Mouse (Mus musculus): ENCODE results near the gene Timm13. TPM values are rescaled to one million over a fixed set of nuclear protein-coding genes. Genes with fewer than 3 reads are reported as not detected.

Timm13 gene
- polyA plus RNA-seq, 1 experiment from 2014 or later = 282 TPM

DNA sequence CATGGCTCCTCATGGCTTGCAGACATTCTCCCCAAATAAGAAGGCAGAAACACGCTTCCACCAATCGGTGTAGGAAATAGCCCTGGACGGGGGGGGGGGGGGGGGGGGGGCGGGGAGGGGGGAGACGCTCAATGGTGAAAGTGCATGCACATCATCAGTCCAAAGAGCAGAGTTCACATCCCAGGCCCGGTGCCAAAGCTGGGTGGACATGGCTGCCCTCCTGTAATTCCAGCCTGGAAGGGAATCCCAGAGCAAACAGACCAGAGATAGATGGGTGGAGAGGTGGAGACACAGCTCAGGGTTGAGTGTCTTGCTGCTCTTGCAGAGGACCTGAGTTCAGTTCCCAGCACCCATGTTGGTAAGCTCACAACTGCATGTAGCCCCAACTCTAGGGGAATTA lies 29.8 kb downstream of the Timm13 start:
- Histone ChIP-seq H3K27me3 (replicated peaks) (no peaks in the 10 kb centered on the region; the same call in 1 of the 2 replicates), H3K27ac (no peak overlapping the region), H3K9ac (no peak overlapping the region), H3K4me1 (no peaks in the 10 kb centered on the region), H3K4me2 (replicated peaks) (no peak overlapping the region), H3K9me3 (no peaks in the 10 kb centered on the region), H3K36me3 (peaks cover 24% of the 10 kb centered on the region), H3K4me3 (no peak overlapping the region)
- 55% methylated on average over 5 of the region's 6 CpGs for whole genome bisulfite sequencing
- ATAC-seq (ENCODE audit: low FRiP score, low read depth) = no peak

DNA sequence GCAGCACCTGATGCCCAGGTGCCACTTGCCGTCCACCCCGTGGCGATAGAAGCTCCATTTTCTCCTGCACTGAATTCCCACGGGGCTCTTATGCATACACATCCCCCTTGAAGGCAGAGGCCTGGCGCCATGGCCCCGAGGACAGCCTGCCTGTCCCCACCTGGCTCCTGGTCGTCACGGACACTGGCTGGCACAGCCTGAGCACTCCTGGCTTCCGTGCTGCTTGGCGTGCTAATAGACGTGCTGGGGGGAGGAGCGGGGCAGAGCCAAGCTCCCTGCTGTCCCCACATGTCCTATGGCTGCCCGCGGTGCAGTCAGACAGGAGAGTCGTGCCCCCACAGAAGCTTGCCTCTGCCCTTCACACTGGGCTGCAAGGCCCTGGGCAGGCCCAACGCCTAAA lies 36.3 kb downstream of the Timm13 start:
- ATAC-seq (ENCODE audit: low FRiP score, low read depth) = no peak
- H3K27me3 ChIP-seq (replicated peaks) = no peaks in the 10 kb centered on the region
- H3K4me3 ChIP-seq = no peak overlapping the region
- H3K4me2 ChIP-seq (replicated peaks) = no peak overlapping the region
- H3K27ac ChIP-seq = no peak overlapping the region
- peaks cover 72% of the 10 kb centered on the region for H3K36me3 ChIP-seq
- H3K4me1 ChIP-seq = no peaks in the 10 kb centered on the region
- H3K9me3 ChIP-seq = no peaks in the 10 kb centered on the region
- 85% methylated on average over 16 of the region's 16 CpGs for WGBS
- H3K9ac ChIP-seq = no peak overlapping the region

DNA sequence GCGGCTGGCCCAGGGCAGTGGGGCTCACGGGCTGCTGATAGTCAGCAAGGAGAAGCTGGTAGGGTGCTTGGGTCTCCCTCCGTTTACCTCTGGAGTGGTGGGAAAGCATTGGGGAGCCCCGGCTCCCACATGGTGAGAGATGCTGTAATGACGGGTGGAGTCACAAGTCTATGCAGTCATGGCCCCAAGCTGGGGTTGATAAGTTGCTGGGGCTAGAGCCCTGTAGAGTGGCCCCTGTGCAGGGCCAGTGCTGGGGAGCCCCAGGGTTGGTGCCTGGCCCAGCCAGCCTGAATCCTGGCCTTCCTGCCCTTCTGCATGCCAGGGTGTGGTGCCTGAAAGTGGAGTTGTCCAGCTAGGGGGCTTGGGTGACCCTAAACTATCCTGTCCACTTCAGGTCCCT lies 38.5 kb downstream of the Timm13 start:
- H3K4me1 ChIP-seq = peaks cover 10% of the 10 kb centered on the region
- no peak overlapping the region for H3K4me3 ChIP-seq
- no peaks in the 10 kb centered on the region for H3K27me3 ChIP-seq (replicated peaks)
- ATAC-seq (ENCODE audit: low FRiP score, low read depth) = no peak
- H3K4me2 ChIP-seq (replicated peaks) = no peak overlapping the region
- no peaks in the 10 kb centered on the region for H3K9me3 ChIP-seq
- H3K36me3 ChIP-seq = peaks cover 62% of the 10 kb centered on the region
- 91% methylated on average over 5 of the region's 5 CpGs for WGBS
- H3K9ac ChIP-seq = no peak overlapping the region
- no peak overlapping the region for H3K27ac ChIP-seq

DNA sequence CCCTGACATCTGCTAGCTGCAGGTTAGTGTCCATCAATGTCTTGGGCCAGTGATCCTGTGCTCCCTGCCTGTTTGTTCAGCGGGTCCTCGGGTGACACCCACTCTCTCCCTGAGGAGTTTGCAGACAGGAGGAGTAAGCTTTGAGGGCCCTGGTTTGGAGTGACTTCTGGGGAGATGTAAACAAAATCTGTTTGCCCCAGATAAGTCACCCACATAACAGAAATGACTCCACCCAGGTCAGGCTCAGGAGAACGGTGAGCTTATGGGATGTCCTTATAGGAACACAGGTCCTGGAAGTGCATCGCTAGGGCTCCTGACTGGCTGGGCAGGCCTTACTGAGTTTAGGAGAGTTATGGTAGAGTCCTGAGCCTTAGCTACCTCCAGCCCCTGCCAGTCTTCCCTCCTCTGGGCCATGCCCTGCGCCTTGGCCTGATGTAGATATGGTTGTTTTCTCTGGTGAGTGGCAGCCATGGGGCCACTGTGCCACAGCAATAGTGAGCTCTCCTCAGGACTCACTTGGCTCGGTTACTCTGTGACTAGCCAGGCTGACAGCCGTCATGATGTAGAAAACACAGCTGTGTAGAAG lies 42.3 kb downstream of the Timm13 start:
- Histone ChIP-seq H3K4me2 (replicated peaks) (peak overlapping the region; percentile 24; the same call in 1 of the 2 replicates), H3K9ac (no peak overlapping the region), H3K9me3 (no peaks in the 10 kb centered on the region), H3K4me3 (no peak overlapping the region), H3K27me3 (replicated peaks) (no peaks in the 10 kb centered on the region), H3K36me3 (peaks cover 25% of the 10 kb centered on the region), H3K4me1 (peaks cover 41% of the 10 kb centered on the region), H3K27ac (no peak overlapping the region)
- 87% methylated on average over 7 of the region's 7 CpGs for WGBS
- no peak for ATAC-seq (ENCODE audit: low FRiP score, low read depth)

DNA sequence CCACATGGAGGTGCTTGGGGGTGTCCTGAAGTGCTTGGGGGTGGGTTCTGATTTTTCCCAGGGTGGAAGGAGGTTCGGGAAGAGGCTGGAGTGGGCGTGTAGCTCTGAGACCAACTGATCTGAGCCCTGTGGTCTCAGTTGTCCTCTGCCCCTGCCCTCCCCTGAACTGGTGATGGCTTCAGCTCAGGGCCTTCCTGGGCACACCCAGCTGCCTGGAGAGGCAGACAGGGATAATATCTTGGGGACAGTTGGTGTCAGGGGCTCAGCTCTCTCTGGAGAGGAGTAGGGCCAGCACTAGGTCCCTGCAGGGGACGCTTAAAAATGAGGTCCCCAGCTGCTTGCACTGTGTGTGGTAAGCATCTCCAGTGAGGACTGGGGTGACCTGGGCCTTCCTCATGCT lies 42.9 kb downstream of the Timm13 start:
- Histone ChIP-seq H3K9me3 (no peaks in the 10 kb centered on the region), H3K36me3 (peaks cover 25% of the 10 kb centered on the region), H3K9ac (peak overlapping the region; percentile 45), H3K4me1 (peaks cover 41% of the 10 kb centered on the region), H3K4me2 (replicated peaks) (peak overlapping the region; percentile 24), H3K27ac (no peak overlapping the region; the same call in 1 of the 2 replicates), H3K27me3 (replicated peaks) (no peaks in the 10 kb centered on the region), H3K4me3 (no peak overlapping the region)
- no peak for ATAC-seq (ENCODE audit: low FRiP score, low read depth)
- 70% methylated on average over 3 of the region's 3 CpGs for WGBS

DNA sequence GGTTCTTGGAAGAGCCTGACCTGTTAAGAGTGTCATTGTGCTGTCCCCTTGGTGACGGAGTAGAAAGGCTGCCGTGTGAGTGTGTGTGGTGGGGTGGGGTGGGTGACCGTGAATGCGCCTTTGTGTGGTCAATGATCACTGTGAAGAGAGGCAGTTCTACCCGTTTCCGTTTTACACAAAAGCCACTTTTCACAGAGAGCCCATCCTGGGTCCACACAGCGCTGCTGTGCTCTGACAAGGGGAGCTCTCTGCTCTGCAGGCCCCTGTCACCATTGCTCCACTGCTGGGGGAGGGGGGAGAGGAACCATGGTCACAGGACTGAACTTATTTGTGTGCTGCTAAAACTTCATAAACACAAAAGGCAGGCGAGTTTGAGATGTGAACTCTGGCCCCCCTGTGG lies 43.4 kb downstream of the Timm13 start:
- ATAC-seq (ENCODE audit: low FRiP score, low read depth) = no peak
- H3K9ac ChIP-seq = peak overlapping the region; percentile 45
- H3K9me3 ChIP-seq = no peaks in the 10 kb centered on the region
- peak overlapping the region; percentile 24 for H3K4me2 ChIP-seq (replicated peaks)
- peaks cover 41% of the 10 kb centered on the region for H3K4me1 ChIP-seq
- no peak overlapping the region for H3K4me3 ChIP-seq
- H3K27ac ChIP-seq = no peak overlapping the region; the same call in 1 of the 2 replicates
- peaks cover 23% of the 10 kb centered on the region for H3K36me3 ChIP-seq
- H3K27me3 ChIP-seq (replicated peaks) = no peaks in the 10 kb centered on the region
- 38% methylated on average over 8 of the region's 8 CpGs for WGBS

DNA sequence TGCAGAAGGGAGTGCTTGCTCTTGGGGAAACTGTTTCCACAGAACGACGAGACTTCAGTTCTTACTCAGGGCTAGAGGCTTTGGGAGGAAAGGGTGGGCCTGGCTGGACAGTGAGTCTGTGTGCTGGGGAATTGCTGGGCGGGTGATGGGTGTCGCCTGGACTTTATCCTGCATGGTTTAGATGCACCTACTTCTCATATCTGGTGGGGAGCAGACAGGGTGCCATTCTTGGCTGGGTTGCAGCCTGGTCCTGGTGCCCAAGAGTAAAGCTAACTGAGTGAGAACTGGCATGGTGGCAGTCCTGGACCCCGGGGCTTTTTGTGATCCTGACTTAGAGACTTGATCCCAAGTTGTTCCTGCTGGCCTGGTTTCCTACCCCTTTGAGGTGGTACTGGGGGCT lies 43.9 kb downstream of the Timm13 start:
- H3K9ac ChIP-seq = peak overlapping the region; percentile 45; the same call in 1 of the 2 replicates
- ATAC-seq (ENCODE audit: low FRiP score, low read depth) = no peak
- H3K36me3 ChIP-seq = peaks cover 23% of the 10 kb centered on the region
- H3K27ac ChIP-seq = no peak overlapping the region
- WGBS = 85% methylated on average over 5 of the region's 5 CpGs
- H3K9me3 ChIP-seq = no peaks in the 10 kb centered on the region
- no peak overlapping the region for H3K4me3 ChIP-seq
- peak overlapping the region; percentile 24 for H3K4me2 ChIP-seq (replicated peaks)
- no peaks in the 10 kb centered on the region for H3K27me3 ChIP-seq (replicated peaks)
- H3K4me1 ChIP-seq = peaks cover 41% of the 10 kb centered on the region

DNA sequence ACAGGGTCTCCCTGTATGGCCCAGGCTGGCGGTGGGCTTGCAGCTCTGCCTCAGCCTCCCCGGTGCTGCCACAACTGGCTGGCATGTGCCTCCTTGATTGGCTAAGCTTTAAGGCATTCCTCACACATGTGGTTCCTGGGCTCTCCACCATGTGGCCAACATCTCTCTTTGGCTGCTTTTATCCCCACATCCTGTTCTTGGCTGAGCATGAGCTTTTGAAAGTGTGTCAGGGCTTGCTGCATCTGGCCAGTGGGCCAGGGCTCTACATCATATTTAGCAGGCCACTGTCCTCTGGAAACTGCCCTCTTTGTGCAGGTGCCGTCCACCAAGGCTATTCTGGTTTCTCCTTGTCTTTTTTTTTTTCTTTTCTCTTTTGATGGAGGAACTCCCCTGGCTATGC lies 44.5 kb downstream of the Timm13 start:
- Histone ChIP-seq H3K36me3 (peaks cover 23% of the 10 kb centered on the region), H3K27ac (no peak overlapping the region), H3K4me1 (peaks cover 41% of the 10 kb centered on the region), H3K4me2 (replicated peaks) (peak overlapping the region; percentile 100), H3K9ac (0 out of 2 replicates have a peak overlapping the region, but pooled peaks have one; percentile 89), H3K4me3 (peak overlapping the region; percentile 95; the same call in 1 of the 2 replicates), H3K9me3 (no peaks in the 10 kb centered on the region), H3K27me3 (replicated peaks) (no peaks in the 10 kb centered on the region)
- ATAC-seq (ENCODE audit: low FRiP score, low read depth) = no peak
- 75% methylated on average over 3 of the region's 3 CpGs for WGBS

DNA sequence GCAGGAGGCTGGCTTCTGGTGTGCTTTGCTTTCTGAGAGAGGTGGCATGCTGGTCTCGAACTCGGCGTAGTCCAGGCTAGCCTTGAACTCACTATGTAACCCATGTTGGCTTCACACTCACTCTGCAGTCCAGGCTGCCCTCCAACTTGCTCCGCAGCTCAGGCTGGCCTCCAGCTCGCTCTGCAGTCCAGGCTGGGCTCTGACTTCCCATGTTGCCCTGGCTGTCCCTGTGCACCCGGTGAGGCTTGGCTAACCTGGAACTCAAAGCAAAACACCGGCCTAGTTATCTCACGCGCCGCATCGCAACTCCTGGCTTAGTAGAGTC lies 45.1 kb downstream of the Timm13 start:
- Histone ChIP-seq H3K4me2 (replicated peaks) (peak overlapping the region; percentile 100), H3K4me1 (peaks cover 41% of the 10 kb centered on the region), H3K9ac (peak overlapping the region; percentile 89), H3K36me3 (peaks cover 23% of the 10 kb centered on the region), H3K4me3 (peak overlapping the region; percentile 95), H3K27me3 (replicated peaks) (no peaks in the 10 kb centered on the region), H3K9me3 (no peaks in the 10 kb centered on the region), H3K27ac (no peak overlapping the region)
- 30% methylated on average over 11 of the region's 11 CpGs for WGBS
- ATAC-seq (ENCODE audit: low FRiP score, low read depth) = no peak

DNA sequence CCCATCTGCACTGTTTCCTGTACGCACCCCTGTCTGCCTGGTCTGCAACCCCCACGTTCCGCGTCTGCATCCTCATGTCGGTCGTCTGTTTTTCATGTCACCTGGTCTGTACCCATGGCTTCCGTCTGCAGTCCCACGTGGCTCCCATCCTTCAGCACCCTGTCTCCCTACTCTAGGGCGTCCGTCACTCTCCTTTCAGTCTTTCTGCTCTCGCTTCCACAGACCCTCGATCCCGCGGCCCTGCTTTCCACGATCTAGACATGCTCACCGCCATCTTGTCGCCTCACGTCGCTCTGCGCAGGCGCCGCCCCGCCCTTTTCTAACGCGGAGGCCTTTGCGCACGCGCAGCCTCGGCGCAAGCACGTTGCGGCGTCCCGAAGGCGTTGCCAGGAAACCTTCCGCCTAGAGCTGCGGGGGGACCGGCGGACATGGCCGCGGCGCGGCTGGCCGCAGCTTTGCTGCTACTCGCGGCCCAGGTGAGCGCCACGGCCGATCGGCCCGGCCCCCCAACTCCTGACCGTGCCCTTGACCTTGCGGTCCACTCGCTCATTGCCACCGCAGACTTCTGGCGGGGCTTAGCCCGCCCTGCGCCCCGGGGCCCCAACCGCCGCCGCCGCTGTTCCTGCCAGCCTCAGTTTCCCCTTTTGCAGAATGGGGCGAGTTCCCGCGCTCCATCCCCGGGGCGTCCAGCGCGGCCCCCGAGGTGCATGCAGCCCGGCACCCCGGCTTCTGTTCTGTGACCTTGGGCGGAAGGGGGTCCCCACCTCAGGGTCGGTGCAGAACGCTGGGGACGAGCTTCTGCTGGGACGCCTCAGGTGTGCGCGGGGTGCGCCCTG lies 45.6 kb downstream of the Timm13 start, which contains the start of the genes Lsm7 and Sppl2b:
Lsm7 (minus strand) TSS at position 297 of the 836 bp plus-strand sequence.
Sppl2b (plus strand) TSS at position 363 of the 836 bp plus-strand sequence.
- Histone ChIP-seq H3K27ac (no peak within 1 kb of the TSS), H3K4me2 (replicated peaks) (peak within 1 kb of the TSS; percentile 100), H3K4me1 (peaks cover 41% of the 10 kb centered on the region), H3K4me3 (peak within 1 kb of the TSS; percentile 95), H3K36me3 (peaks cover 27% of the 10 kb centered on the region), H3K9me3 (no peaks in the 10 kb centered on the region), H3K27me3 (replicated peaks) (no peaks in the 10 kb centered on the region), H3K9ac (peak within 1 kb of the TSS; percentile 89)
- WGBS = 1% methylated on average over 81 of the region's 81 CpGs
- peak; percentile 78 for ATAC-seq (ENCODE audit: low FRiP score, low read depth)

Data from neural tube, embryonic 12.5 days (tissue).